Mouse (Mus musculus): ENCODE data around the gene Sgpp2. TPM values are rescaled to one million over a fixed set of nuclear protein-coding genes. Genes with fewer than 3 reads are reported as not detected.
A peak's percentile ranks its signal among the peaks of the same experiment; 100 is the strongest.

The Sgpp2 gene
- polyA plus RNA-seq, 1 experiment from 2014 or later: 1.6 TPM

DNA sequence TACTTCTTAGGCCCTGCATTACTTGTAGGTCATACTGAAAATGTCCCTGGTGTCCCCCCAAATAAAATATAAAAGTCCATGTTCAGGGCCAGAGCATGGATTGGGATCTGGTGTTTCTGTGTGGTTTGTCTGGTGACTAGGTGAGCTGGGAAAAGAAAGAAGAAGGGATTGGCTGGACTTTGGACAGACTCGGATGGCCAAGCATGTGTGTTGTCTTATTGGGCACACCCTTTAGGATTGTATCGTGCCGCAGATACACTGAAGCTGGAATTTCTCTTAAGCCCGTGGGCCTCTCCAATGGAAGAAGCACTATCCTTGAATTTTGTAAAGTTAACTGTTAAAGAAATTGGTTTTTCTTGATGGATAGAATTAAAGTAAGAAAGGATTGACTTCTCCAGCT lies 91.3 kb downstream of the Sgpp2 start:
- 92% methylated on average over 4 of the region's 4 CpGs for WGBS
- no peaks in the 10 kb centered on the region for H3K36me3 ChIP-seq (ENCODE audit: control insufficient read depth, insufficient read depth, low read length)
- H3K9me3 ChIP-seq (replicated peaks; ENCODE audit: control insufficient read depth, low read length, poor library complexity, severe bottlenecking): no peaks in the 10 kb centered on the region
- H3K4me1 ChIP-seq (ENCODE audit: control insufficient read depth, insufficient read depth, low read length): no peaks in the 10 kb centered on the region
- H3K4me3 ChIP-seq (ENCODE audit: low read depth, low read length): no peak overlapping the region
- H3K4me2 ChIP-seq (ENCODE audit: low read length): no peak overlapping the region
- H3K27me3 ChIP-seq (ENCODE audit: control insufficient read depth, insufficient read depth, low read depth, low read length): no peaks in the 10 kb centered on the region
- H3K9ac ChIP-seq (ENCODE audit: low read depth, low read length): no peak overlapping the region
- no peak for ATAC-seq
- H3K27ac ChIP-seq (ENCODE audit: low read length): no peak overlapping the region

DNA sequence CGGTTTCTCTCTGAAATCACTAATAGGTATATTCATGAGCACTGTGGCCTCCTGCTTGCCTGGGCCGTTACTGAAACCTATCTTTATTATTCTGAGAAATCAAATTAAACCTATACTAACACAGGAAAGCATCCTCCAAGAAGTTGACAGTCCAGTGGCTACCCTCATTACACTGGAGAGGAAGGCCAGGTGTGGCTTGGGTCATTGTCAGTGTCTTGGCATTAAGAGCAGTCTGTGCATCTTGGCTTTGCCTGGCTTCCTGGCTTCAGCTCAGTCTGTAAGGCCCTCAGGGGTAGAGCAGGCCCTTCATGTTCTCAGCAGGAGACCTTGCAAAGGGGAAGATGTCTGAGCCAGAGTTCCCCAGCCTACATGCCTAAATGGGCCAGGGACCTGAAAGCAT lies 99.3 kb downstream of the Sgpp2 start:
- H3K36me3 ChIP-seq (ENCODE audit: control insufficient read depth, insufficient read depth, low read length): no peaks in the 10 kb centered on the region
- no peak overlapping the region for H3K27ac ChIP-seq (ENCODE audit: low read length)
- H3K4me1 ChIP-seq (ENCODE audit: control insufficient read depth, insufficient read depth, low read length): no peaks in the 10 kb centered on the region
- no peak overlapping the region for H3K4me3 ChIP-seq (ENCODE audit: low read depth, low read length)
- no peak overlapping the region for H3K4me2 ChIP-seq (ENCODE audit: low read length)
- no peak for ATAC-seq
- WGBS: 90% methylated on average over 2 of the region's 2 CpGs
- no peak overlapping the region for H3K9ac ChIP-seq (ENCODE audit: low read depth, low read length)
- H3K27me3 ChIP-seq (ENCODE audit: control insufficient read depth, insufficient read depth, low read depth, low read length): no peaks in the 10 kb centered on the region
- no peaks in the 10 kb centered on the region for H3K9me3 ChIP-seq (replicated peaks; ENCODE audit: control insufficient read depth, low read length, poor library complexity, severe bottlenecking)

GRCm38 (mm10) chr1:78412668-78413067 lies 102.5 kb downstream of the Sgpp2 start:
- Histone ChIP-seq H3K4me2 (ENCODE audit: low read length) (no peak overlapping the region), H3K4me3 (ENCODE audit: low read depth, low read length) (no peak overlapping the region), H3K36me3 (ENCODE audit: control insufficient read depth, insufficient read depth, low read length) (0 out of 2 replicates have a peak, but pooled peaks cover 3% of the 10 kb centered on the region), H3K9ac (ENCODE audit: low read depth, low read length) (no peak overlapping the region), H3K4me1 (ENCODE audit: control insufficient read depth, insufficient read depth, low read length) (no peaks in the 10 kb centered on the region), H3K27ac (ENCODE audit: low read length) (no peak overlapping the region), H3K27me3 (ENCODE audit: control insufficient read depth, insufficient read depth, low read depth, low read length) (no peaks in the 10 kb centered on the region), H3K9me3 (replicated peaks; ENCODE audit: control insufficient read depth, low read length, poor library complexity, severe bottlenecking) (no peaks in the 10 kb centered on the region)
- WGBS: 34% methylated on average over 7 of the region's 7 CpGs
- ATAC-seq: no peak

GRCm38 (mm10) chr1:78414421-78414820 lies 104.3 kb downstream of the Sgpp2 start:
- H3K36me3 ChIP-seq (ENCODE audit: control insufficient read depth, insufficient read depth, low read length): 0 out of 2 replicates have a peak, but pooled peaks cover 3% of the 10 kb centered on the region
- no peaks in the 10 kb centered on the region for H3K9me3 ChIP-seq (replicated peaks; ENCODE audit: control insufficient read depth, low read length, poor library complexity, severe bottlenecking)
- H3K9ac ChIP-seq (ENCODE audit: low read depth, low read length): no peak overlapping the region
- ATAC-seq: no peak
- no peak overlapping the region for H3K4me2 ChIP-seq (ENCODE audit: low read length)
- 84% methylated on average over 5 of the region's 5 CpGs for WGBS
- H3K27me3 ChIP-seq (ENCODE audit: control insufficient read depth, insufficient read depth, low read depth, low read length): no peaks in the 10 kb centered on the region
- H3K4me1 ChIP-seq (ENCODE audit: control insufficient read depth, insufficient read depth, low read length): no peaks in the 10 kb centered on the region
- H3K27ac ChIP-seq (ENCODE audit: low read length): no peak overlapping the region
- no peak overlapping the region for H3K4me3 ChIP-seq (ENCODE audit: low read depth, low read length)

DNA sequence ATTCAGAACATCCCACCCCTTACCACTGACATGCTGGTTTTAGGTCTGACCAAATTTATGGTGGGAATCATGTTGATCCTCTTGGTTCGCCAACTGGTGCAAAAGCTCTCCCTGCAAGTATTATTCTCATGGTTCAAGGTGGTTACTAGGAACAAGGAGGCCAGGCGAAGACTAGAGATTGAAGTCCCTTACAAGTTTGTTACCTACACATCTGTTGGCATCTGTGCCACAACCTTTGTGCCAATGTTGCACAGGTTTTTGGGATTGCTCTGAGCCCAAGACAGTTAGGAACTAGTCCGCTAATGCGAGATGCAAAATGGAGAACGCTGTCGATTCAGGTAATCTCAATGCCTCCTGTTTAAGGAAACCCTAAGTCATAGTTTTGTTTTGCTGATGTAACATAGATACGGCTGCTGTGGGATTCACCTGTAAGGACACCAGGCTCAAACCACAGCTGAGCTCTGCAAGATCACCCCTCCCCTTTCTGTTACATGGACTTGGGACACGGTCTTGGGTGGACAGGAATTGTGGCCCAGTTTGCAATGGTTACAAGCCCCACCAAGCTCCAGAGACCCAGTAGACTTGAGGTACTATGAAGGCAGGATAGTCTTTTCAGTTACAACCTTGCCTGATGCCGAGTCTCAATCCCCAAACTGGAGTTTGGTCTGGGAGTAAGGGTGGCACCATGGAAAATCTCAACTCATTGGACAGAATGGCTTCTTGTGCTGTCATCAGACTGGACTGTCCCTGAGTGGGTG lies 107.2 kb downstream of the Sgpp2 start:
- H3K9ac ChIP-seq (ENCODE audit: low read depth, low read length): no peak overlapping the region
- H3K36me3 ChIP-seq (ENCODE audit: control insufficient read depth, insufficient read depth, low read length): 0 out of 2 replicates have a peak, but pooled peaks cover 3% of the 10 kb centered on the region
- no peak for ATAC-seq
- no peak overlapping the region for H3K4me2 ChIP-seq (ENCODE audit: low read length)
- no peaks in the 10 kb centered on the region for H3K9me3 ChIP-seq (replicated peaks; ENCODE audit: control insufficient read depth, low read length, poor library complexity, severe bottlenecking)
- no peak overlapping the region for H3K27ac ChIP-seq (ENCODE audit: low read length)
- no peaks in the 10 kb centered on the region for H3K4me1 ChIP-seq (ENCODE audit: control insufficient read depth, insufficient read depth, low read length)
- H3K27me3 ChIP-seq (ENCODE audit: control insufficient read depth, insufficient read depth, low read depth, low read length): no peaks in the 10 kb centered on the region
- no peak overlapping the region for H3K4me3 ChIP-seq (ENCODE audit: low read depth, low read length)
- 98% methylated on average over 9 of the region's 9 CpGs for WGBS

DNA sequence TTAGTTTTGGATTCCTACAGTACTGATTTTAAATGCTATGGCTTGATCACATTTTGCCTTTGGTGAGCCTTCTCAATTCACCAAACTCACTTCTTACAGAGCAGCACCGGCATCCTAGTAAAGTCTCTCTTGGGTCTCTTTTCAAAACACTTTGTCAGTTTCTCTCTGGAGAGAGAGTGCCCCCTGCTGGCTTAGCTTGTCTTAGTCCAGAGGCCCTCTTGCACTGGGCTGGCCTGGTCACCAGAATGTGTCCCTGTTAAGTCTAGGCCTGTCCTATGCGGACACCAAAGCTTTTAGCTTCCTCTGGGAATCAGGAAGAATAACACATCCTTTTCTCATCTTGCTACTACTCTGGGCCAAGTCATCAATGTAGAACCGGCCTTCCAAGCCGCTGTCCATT lies 109.4 kb downstream of the Sgpp2 start:
- no peak overlapping the region for H3K4me2 ChIP-seq (ENCODE audit: low read length)
- ATAC-seq: peak; percentile 69; the same call in 1 of the 2 replicates
- H3K9ac ChIP-seq (ENCODE audit: low read depth, low read length): no peak overlapping the region
- WGBS: 45% methylated on average over 4 of the region's 4 CpGs
- H3K27me3 ChIP-seq (ENCODE audit: control insufficient read depth, insufficient read depth, low read depth, low read length): no peaks in the 10 kb centered on the region
- no peaks in the 10 kb centered on the region for H3K4me1 ChIP-seq (ENCODE audit: control insufficient read depth, insufficient read depth, low read length)
- 0 out of 2 replicates have a peak, but pooled peaks cover 3% of the 10 kb centered on the region for H3K36me3 ChIP-seq (ENCODE audit: control insufficient read depth, insufficient read depth, low read length)
- no peak overlapping the region for H3K27ac ChIP-seq (ENCODE audit: low read length)
- H3K4me3 ChIP-seq (ENCODE audit: low read depth, low read length): no peak overlapping the region
- H3K9me3 ChIP-seq (replicated peaks; ENCODE audit: control insufficient read depth, low read length, poor library complexity, severe bottlenecking): no peaks in the 10 kb centered on the region

DNA sequence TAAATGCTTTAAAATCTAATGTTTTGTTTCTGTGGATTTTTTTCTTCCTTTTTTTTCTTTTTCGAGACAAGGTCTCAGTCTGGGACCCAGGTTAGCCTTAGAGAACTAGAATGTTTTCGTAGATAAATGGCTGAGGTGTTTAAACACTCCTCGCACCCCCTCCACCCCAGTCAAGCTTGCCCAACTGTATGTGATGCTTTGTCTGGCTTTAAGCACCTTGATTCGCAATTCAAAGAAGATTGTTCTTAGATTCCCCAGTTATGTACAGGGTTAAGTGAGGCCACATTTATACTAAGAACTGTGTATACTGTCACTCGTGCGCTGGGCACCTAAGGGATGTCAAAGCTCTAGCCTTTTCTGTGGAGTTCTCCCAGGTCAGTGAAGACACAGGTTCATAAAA lies 110.1 kb downstream of the Sgpp2 start:
- 0 out of 2 replicates have a peak, but pooled peaks cover 3% of the 10 kb centered on the region for H3K36me3 ChIP-seq (ENCODE audit: control insufficient read depth, insufficient read depth, low read length)
- H3K9me3 ChIP-seq (replicated peaks; ENCODE audit: control insufficient read depth, low read length, poor library complexity, severe bottlenecking): no peaks in the 10 kb centered on the region
- H3K4me2 ChIP-seq (ENCODE audit: low read length): no peak overlapping the region
- no peaks in the 10 kb centered on the region for H3K27me3 ChIP-seq (ENCODE audit: control insufficient read depth, insufficient read depth, low read depth, low read length)
- no peaks in the 10 kb centered on the region for H3K4me1 ChIP-seq (ENCODE audit: control insufficient read depth, insufficient read depth, low read length)
- 90% methylated on average over 6 of the region's 6 CpGs for WGBS
- peak; percentile 22; the same call in 1 of the 2 replicates for ATAC-seq
- H3K27ac ChIP-seq (ENCODE audit: low read length): no peak overlapping the region
- no peak overlapping the region for H3K4me3 ChIP-seq (ENCODE audit: low read depth, low read length)
- no peak overlapping the region for H3K9ac ChIP-seq (ENCODE audit: low read depth, low read length)

GRCm38 (mm10) chr1:78421749-78422148 lies 111.6 kb downstream of the Sgpp2 start:
- no peak overlapping the region for H3K4me3 ChIP-seq (ENCODE audit: low read depth, low read length)
- no peak overlapping the region for H3K4me2 ChIP-seq (ENCODE audit: low read length)
- no peaks in the 10 kb centered on the region; the same call in 1 of the 2 replicates for H3K4me1 ChIP-seq (ENCODE audit: control insufficient read depth, insufficient read depth, low read length)
- H3K9ac ChIP-seq (ENCODE audit: low read depth, low read length): no peak overlapping the region
- H3K27me3 ChIP-seq (ENCODE audit: control insufficient read depth, insufficient read depth, low read depth, low read length): no peaks in the 10 kb centered on the region
- no peaks in the 10 kb centered on the region for H3K9me3 ChIP-seq (replicated peaks; ENCODE audit: control insufficient read depth, low read length, poor library complexity, severe bottlenecking)
- ATAC-seq: no peak
- H3K36me3 ChIP-seq (ENCODE audit: control insufficient read depth, insufficient read depth, low read length): 0 out of 2 replicates have a peak, but pooled peaks cover 3% of the 10 kb centered on the region
- H3K27ac ChIP-seq (ENCODE audit: low read length): no peak overlapping the region
- WGBS: 94% methylated on average over 5 of the region's 5 CpGs

- H3K27me3 ChIP-seq (ENCODE audit: control insufficient read depth, insufficient read depth, low read depth, low read length): no peaks in the 10 kb centered on the region
- H3K36me3 ChIP-seq (ENCODE audit: control insufficient read depth, insufficient read depth, low read length): no peaks in the 10 kb centered on the region
- H3K4me2 ChIP-seq (ENCODE audit: low read length): no peak overlapping the region
- no peaks in the 10 kb centered on the region; the same call in 1 of the 2 replicates for H3K4me1 ChIP-seq (ENCODE audit: control insufficient read depth, insufficient read depth, low read length)
- H3K9me3 ChIP-seq (replicated peaks; ENCODE audit: control insufficient read depth, low read length, poor library complexity, severe bottlenecking): no peaks in the 10 kb centered on the region
- H3K9ac ChIP-seq (ENCODE audit: low read depth, low read length): no peak overlapping the region
- 50% methylated on average over 2 of the region's 2 CpGs for WGBS
- ATAC-seq: no peak
- no peak overlapping the region for H3K4me3 ChIP-seq (ENCODE audit: low read depth, low read length)
- H3K27ac ChIP-seq (ENCODE audit: low read length): no peak overlapping the region
These were observed 112.4 kb downstream of the Sgpp2 start for GRCm38 (mm10) chr1:78422576-78422975.

All from midbrain, embryonic 16.5 days (tissue).